Mouse (Mus musculus) mammary gland, adult 2 months (tissue): Measurements from ENCODE around the gene Gm9508. TPM values are rescaled to one million over a fixed set of nuclear protein-coding genes. Genes with fewer than 3 reads are reported as not detected.

Experiments used
- polyA plus RNA-seq: library from polyadenylated mRNA; depleted of rRNA; stranded (reverse); fragments of >200 nt; gene quantifications from 2 replicates; pipeline ENCODE4 v1.2.3, GENCODE M21; 2012; ENCODE audit warnings: low replicate concordance; rRNA removed

Gene Gm9508
- not detected in 2 replicates for polyA plus RNA-seq

GRCm38 (mm10) chr10:77697133-77697532, at the start of gene Gm9508:
TSS of gene Gm9508 (minus strand) at chr10:77697233.

GRCm38 (mm10) chr10:77741924-77742688, 45.1 kb upstream of the Gm9508 start, which contains the start of gene Gm18596:
TSS of gene Gm18596 (minus strand) at chr10:77742638.

GRCm38 (mm10) chr10:77726186-77726585, 29.2 kb upstream of the Gm9508 start, which contains the start of gene Gm10100:
TSS of gene Gm10100 (plus strand) at chr10:77726486.

GRCm38 (mm10) chr10:77720299-77720698, 23.3 kb upstream of the Gm9508 start, which contains the start of gene Krtap12-1:
TSS of gene Krtap12-1 (plus strand) at chr10:77720599.

GRCm38 (mm10) chr10:77715507-77715906, 18.5 kb upstream of the Gm9508 start, which contains the start of gene Gm10142:
TSS of gene Gm10142 (plus strand) at chr10:77715807.

GRCm38 (mm10) chr10:77711157-77711556, 14.1 kb upstream of the Gm9508 start, which contains the start of gene Gm10024:
TSS of gene Gm10024 (plus strand) at chr10:77711457.

GRCm38 (mm10) chr10:77706326-77706725, 9.3 kb upstream of the Gm9508 start, which contains the start of gene Gm10272:
TSS of gene Gm10272 (plus strand) at chr10:77706626.

GRCm38 (mm10) chr10:77690356-77690807, 6.7 kb downstream of the Gm9508 start, which contains the start of gene Gm19402:
TSS of gene Gm19402 (minus strand) at chr10:77690757.

GRCm38 (mm10) chr10:77685895-77686664, 11.0 kb downstream of the Gm9508 start, which contains the start of gene Tspear:
TSS of gene Tspear (plus strand) at chr10:77686569.

Other genes with a start within 250 kb of the Gm9508 start
- gene Fam207a, start 181.4 kb downstream of the Gm9508 start, polyA plus RNA-seq = 22.0 and 26.7 TPM in 2 replicates
- gene Itgb2, start 167.0 kb downstream of the Gm9508 start, polyA plus RNA-seq = 54.9 and 63.3 TPM in 2 replicates
- gene Pttg1ip, start 115.5 kb downstream of the Gm9508 start, polyA plus RNA-seq = 156 and 229 TPM in 2 replicates
- gene Sumo3, start 91.1 kb downstream of the Gm9508 start, polyA plus RNA-seq = 136 and 145 TPM in 2 replicates
- not detected in 2 replicates for gene Gm49325, start 91.0 kb downstream of the Gm9508 start, polyA plus RNA-seq
- gene Ube2g2, start 75.0 kb downstream of the Gm9508 start, polyA plus RNA-seq = 37.7 and 49.2 TPM in 2 replicates
- 0.49 and 0.69 TPM in 2 replicates for gene Tspear, start 10.7 kb downstream of the Gm9508 start, polyA plus RNA-seq
- not detected in 2 replicates for gene Gm19402, start 6.5 kb downstream of the Gm9508 start, polyA plus RNA-seq
- gene Gm10272, start 9.4 kb upstream of the Gm9508 start, polyA plus RNA-seq = not detected in 2 replicates
- gene Gm10024, start 14.2 kb upstream of the Gm9508 start, polyA plus RNA-seq = not detected in 2 replicates
- not detected in 2 replicates for gene Gm10142, start 18.6 kb upstream of the Gm9508 start, polyA plus RNA-seq
- not detected in 2 replicates for gene Krtap12-1, start 23.4 kb upstream of the Gm9508 start, polyA plus RNA-seq
- not detected in 2 replicates for gene Gm10100, start 29.3 kb upstream of the Gm9508 start, polyA plus RNA-seq
- gene Gm18596, start 45.4 kb upstream of the Gm9508 start, polyA plus RNA-seq = not detected in 2 replicates
- not detected in 2 replicates for gene Gm9736, start 54.1 kb upstream of the Gm9508 start, polyA plus RNA-seq
- not detected in 2 replicates for gene Gm3233, start 62.4 kb upstream of the Gm9508 start, polyA plus RNA-seq
- gene Gm3238, start 74.1 kb upstream of the Gm9508 start, polyA plus RNA-seq = not detected in 2 replicates
- not detected in 2 replicates for gene Gm7138, start 79.7 kb upstream of the Gm9508 start, polyA plus RNA-seq
- gene Gm3250, start 85.3 kb upstream of the Gm9508 start, polyA plus RNA-seq = not detected in 2 replicates
- gene Gm7137, start 91.0 kb upstream of the Gm9508 start, polyA plus RNA-seq = not detected in 2 replicates
- not detected in 2 replicates for gene Gm9639, start 97.8 kb upstream of the Gm9508 start, polyA plus RNA-seq
- gene Gm19668, start 101.9 kb upstream of the Gm9508 start, polyA plus RNA-seq = not detected in 2 replicates
- gene Gm9507, start 114.6 kb upstream of the Gm9508 start, polyA plus RNA-seq = not detected in 2 replicates
- not detected in 2 replicates for gene Gm2696, start 117.4 kb upstream of the Gm9508 start, polyA plus RNA-seq
- gene Krtap10-4, start 129.9 kb upstream of the Gm9508 start, polyA plus RNA-seq = not detected in 2 replicates
- not detected in 2 replicates for gene Krtap10-10, start 138.7 kb upstream of the Gm9508 start, polyA plus RNA-seq
- not detected in 2 replicates for gene Gm36176, start 149.6 kb upstream of the Gm9508 start, polyA plus RNA-seq
- not detected in 2 replicates for gene Gm10318, start 155.6 kb upstream of the Gm9508 start, polyA plus RNA-seq
- not detected in 2 replicates for gene Gm3285, start 164.7 kb upstream of the Gm9508 start, polyA plus RNA-seq
- gene Lrrc3, start 205.3 kb upstream of the Gm9508 start, polyA plus RNA-seq = 3.1 and 4.6 TPM in 2 replicates